Mouse (Mus musculus) cerebellum, adult 2 months (tissue): ENCODE results near the gene Foxn1.

Source experiments
- CTCF ChIP-seq: fragments of 200-500 bp; IDR thresholded peaks from 2 replicates; pipeline ENCODE4 v1.5.1; 2011; ENCODE audit warnings: low read depth, mild to moderate bottlenecking, control low read depth, low read length, moderate library complexity, borderline replicate concordance; ENCODE audit not compliant: insufficient read depth
- POLR2A ChIP-seq: fragments of 200-500 bp; IDR thresholded peaks from 2 replicates; pipeline ENCODE4 v1.6.1; 2011; ENCODE audit warnings: low read length, control low read depth, borderline replicate concordance; ENCODE audit not compliant: insufficient read depth

- TF ChIP-seq CTCF (no peak), POLR2A (no peak)
Measured at GRCm38 (mm10) chr11:78341702-78342101, 44.7 kb downstream of the Foxn1 start.
